Mouse (Mus musculus) spleen, postnatal 10 days (tissue): ENCODE results near the gene Cntnap2.

Experiments
- DNase-seq, 2 experiments: peaks; one replicate each; pipeline ENCODE4 v3.0.0; 2021 to 2022; ENCODE audit warnings: low spot score in 2 of 2

Cntnap2 gene

GRCm38 (mm10) chr6:47294433-47294832 is 2235.3 kb downstream of the Cntnap2 start:
- no peak for DNase-seq

GRCm38 (mm10) chr6:47304848-47305490 is 2245.8 kb downstream of the Cntnap2 start:
- no peak for DNase-seq

- DNase-seq: no peak
Observed at GRCm38 (mm10) chr6:47306065-47306798, 2247.1 kb downstream of the Cntnap2 start.

GRCm38 (mm10) chr6:47306954-47307353 is 2247.8 kb downstream of the Cntnap2 start:
- no peak for DNase-seq

GRCm38 (mm10) chr6:47314507-47315334 is 2255.6 kb downstream of the Cntnap2 start:
- DNase-seq: no peak

GRCm38 (mm10) chr6:47315454-47315853 is 2256.3 kb downstream of the Cntnap2 start:
- no peak for DNase-seq

- no peak for DNase-seq
Observed at GRCm38 (mm10) chr6:47317253-47317652, 2258.1 kb downstream of the Cntnap2 start.

- no peak for DNase-seq
Observed at GRCm38 (mm10) chr6:47318705-47319104, 2259.5 kb downstream of the Cntnap2 start.

GRCm38 (mm10) chr6:47319309-47319983 is 2260.3 kb downstream of the Cntnap2 start:
- no peak for DNase-seq

- DNase-seq: no peak
Observed at GRCm38 (mm10) chr6:47323169-47323835, 2264.1 kb downstream of the Cntnap2 start.

- no peak for DNase-seq
Observed at GRCm38 (mm10) chr6:47323886-47324285, 2264.7 kb downstream of the Cntnap2 start.

GRCm38 (mm10) chr6:47328281-47328680 is 2269.1 kb downstream of the Cntnap2 start:
- no peak for DNase-seq

- no peak for DNase-seq
Observed at GRCm38 (mm10) chr6:47329212-47329611, 2270.1 kb downstream of the Cntnap2 start.

- DNase-seq: no peak
Observed at GRCm38 (mm10) chr6:47333016-47333415, 2273.9 kb downstream of the Cntnap2 start.

- no peak for DNase-seq
Observed at GRCm38 (mm10) chr6:47334377-47334776, 2275.2 kb downstream of the Cntnap2 start.

- DNase-seq: no peak
Observed at GRCm38 (mm10) chr6:47337300-47337699, 2278.1 kb downstream of the Cntnap2 start.

GRCm38 (mm10) chr6:47338113-47338512 is 2279.0 kb downstream of the Cntnap2 start:
- no peak for DNase-seq

- no peak for DNase-seq
Observed at GRCm38 (mm10) chr6:47340813-47341502, 2281.8 kb downstream of the Cntnap2 start.

- DNase-seq: no peak
Observed at GRCm38 (mm10) chr6:47341503-47341884, 2282.3 kb downstream of the Cntnap2 start.

GRCm38 (mm10) chr6:47343245-47343644 is 2284.1 kb downstream of the Cntnap2 start:
- DNase-seq: no peak

GRCm38 (mm10) chr6:47344696-47345095 is 2285.5 kb downstream of the Cntnap2 start:
- DNase-seq: no peak
